Mouse (Mus musculus) ES-E14 (cell line): ENCODE measurements at regions not wholly inside any gene's neighbourhood (a gene's known extent, or its start where the extent isn't known, plus 50 kb on each side); places are given as distances from the start of the nearest gene placed in this dataset.

Source experiments
- CHD2 ChIP-seq: IDR thresholded peaks from 2 replicates; pipeline ENCODE4 v1.6.1; 2014; ENCODE audit warnings: mild to moderate bottlenecking, low read depth, low read length, inconsistent platforms
- HCFC1 ChIP-seq: IDR thresholded peaks from 2 replicates; pipeline ENCODE4 v1.6.1; 2012; ENCODE audit warnings: low read length, inconsistent platforms, borderline replicate concordance; ENCODE audit not compliant: insufficient read depth
- MAFK ChIP-seq: IDR thresholded peaks from 2 replicates; pipeline ENCODE4 v1.6.1; 2014; ENCODE audit warnings: mild to moderate bottlenecking, low read depth, low read length, inconsistent platforms; ENCODE audit not compliant: insufficient read depth
- ZC3H11A ChIP-seq: IDR thresholded peaks from 2 replicates; pipeline ENCODE4 v1.6.1; 2012; ENCODE audit warnings: low read depth, mild to moderate bottlenecking, inconsistent platforms, low read length, borderline replicate concordance
- ZNF384 ChIP-seq: IDR thresholded peaks from 2 replicates; pipeline ENCODE4 v1.6.1; 2012; ENCODE audit warnings: low read depth, low read length, inconsistent platforms

DNA sequence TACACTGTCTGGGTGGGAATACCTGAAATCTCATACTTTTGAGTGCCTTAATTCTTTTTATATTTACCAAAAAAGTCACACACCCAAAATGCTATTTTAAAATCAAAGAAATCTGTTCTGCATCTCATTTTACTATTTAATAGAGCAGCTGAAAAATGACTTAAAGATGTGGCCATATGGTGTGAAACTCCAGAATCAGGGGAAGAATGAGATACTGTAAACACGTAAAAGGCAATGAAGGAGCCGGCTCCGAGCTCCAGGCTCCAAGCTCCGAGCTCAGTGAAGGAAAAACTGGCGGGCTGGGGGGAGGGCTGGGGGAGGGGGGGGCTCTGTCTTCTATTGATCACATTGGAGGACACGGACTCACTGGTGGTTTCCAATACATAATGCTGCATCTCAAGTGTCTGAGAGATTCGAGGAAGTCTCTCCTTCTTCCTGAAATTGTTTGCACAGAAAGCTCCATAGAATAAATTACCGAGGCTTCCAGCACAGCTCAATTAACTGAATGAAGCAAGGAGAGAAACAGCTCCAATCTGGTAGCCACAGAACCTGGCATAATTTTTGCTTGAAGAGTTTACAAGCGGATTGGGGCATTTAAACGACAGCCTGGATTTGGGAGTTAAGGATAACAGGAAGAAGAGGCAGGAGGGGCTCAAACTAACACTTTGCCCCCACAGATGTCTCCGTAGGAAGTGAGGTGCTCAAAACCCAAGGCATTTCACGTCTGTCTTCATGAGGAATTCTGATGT lies 112.2 kb upstream of the 1700066M21Rik start:
- no peak for TF ChIP-seq CHD2
- no peak for TF ChIP-seq MAFK
- TF ChIP-seq ZNF384 = no peak
- no peak for TF ChIP-seq HCFC1
- TF ChIP-seq ZC3H11A = no peak
